Mouse (Mus musculus): ENCODE results near the gene Tbc1d14. TPM values are rescaled to one million over a fixed set of nuclear protein-coding genes. Genes with fewer than 3 reads are reported as not detected.

Gene Tbc1d14
- polyA plus RNA-seq, 1 experiment from 2014 or later = 30.3 TPM

- Histone ChIP-seq H3K4me1 (replicated peaks) (peaks cover 8% of the 10 kb centered on the region; the same call in 1 of the 2 replicates), H3K27me3 (replicated peaks) (no peaks in the 10 kb centered on the region), H3K9ac (peak within 1 kb of the TSS; percentile 77), H3K36me3 (peaks cover 11% of the 10 kb centered on the region), H3K27ac (peak within 1 kb of the TSS; percentile 71; the same call in 1 of the 2 replicates), H3K4me3 (replicated peaks) (peak within 1 kb of the TSS; percentile 82), H3K9me3 (no peaks in the 10 kb centered on the region), H3K4me2 (replicated peaks) (peak within 1 kb of the TSS; percentile 83)
- WGBS = under 1% methylated on average over 68 of the region's 68 CpGs
- peak; percentile 98 for ATAC-seq
Measured at GRCm38 (mm10) chr5:36464709-36465661, 128.1 kb downstream of the Tbc1d14 start, which contains the start of gene Grpel1. Gene Grpel1 (plus strand): TSS chr5:36464998.

GRCm38 (mm10) chr5:36463391-36463790, 129.7 kb downstream of the Tbc1d14 start:
- H3K4me3 ChIP-seq (replicated peaks) = no peak overlapping the region
- no peaks in the 10 kb centered on the region for H3K36me3 ChIP-seq
- no peak overlapping the region for H3K9ac ChIP-seq
- H3K4me2 ChIP-seq (replicated peaks) = no peak overlapping the region
- no peaks in the 10 kb centered on the region for H3K27me3 ChIP-seq (replicated peaks)
- no peaks in the 10 kb centered on the region for H3K9me3 ChIP-seq
- WGBS = 66% methylated on average over 5 of the region's 5 CpGs
- no peak overlapping the region for H3K27ac ChIP-seq
- ATAC-seq = no peak
- peaks cover 8% of the 10 kb centered on the region; the same call in 1 of the 2 replicates for H3K4me1 ChIP-seq (replicated peaks)

GRCm38 (mm10) chr5:36462810-36463209, 130.3 kb downstream of the Tbc1d14 start:
- ATAC-seq = no peak
- no peak overlapping the region for H3K27ac ChIP-seq
- no peak overlapping the region for H3K4me3 ChIP-seq (replicated peaks)
- no peak overlapping the region for H3K4me2 ChIP-seq (replicated peaks)
- no peaks in the 10 kb centered on the region for H3K27me3 ChIP-seq (replicated peaks)
- 12% methylated on average over 7 of the region's 7 CpGs for WGBS
- peaks cover 8% of the 10 kb centered on the region; the same call in 1 of the 2 replicates for H3K4me1 ChIP-seq (replicated peaks)
- H3K9ac ChIP-seq = no peak overlapping the region
- H3K36me3 ChIP-seq = no peaks in the 10 kb centered on the region
- H3K9me3 ChIP-seq = no peaks in the 10 kb centered on the region

GRCm38 (mm10) chr5:36461231-36461630, 131.8 kb downstream of the Tbc1d14 start:
- Histone ChIP-seq H3K27me3 (replicated peaks) (no peaks in the 10 kb centered on the region), H3K9ac (no peak overlapping the region), H3K9me3 (no peaks in the 10 kb centered on the region), H3K4me2 (replicated peaks) (no peak overlapping the region), H3K36me3 (no peaks in the 10 kb centered on the region), H3K27ac (no peak overlapping the region), H3K4me3 (replicated peaks) (no peak overlapping the region), H3K4me1 (replicated peaks) (peaks cover 6% of the 10 kb centered on the region; the same call in 1 of the 2 replicates)
- WGBS = 54% methylated on average over 2 of the region's 2 CpGs
- no peak for ATAC-seq

- Histone ChIP-seq H3K4me1 (replicated peaks) (0 out of 2 replicates have a peak, but pooled peaks cover 2% of the 10 kb centered on the region), H3K4me3 (replicated peaks) (no peak overlapping the region), H3K9me3 (no peaks in the 10 kb centered on the region), H3K9ac (no peak overlapping the region), H3K27me3 (replicated peaks) (no peaks in the 10 kb centered on the region), H3K4me2 (replicated peaks) (no peak overlapping the region), H3K27ac (no peak overlapping the region), H3K36me3 (no peaks in the 10 kb centered on the region)
- ATAC-seq = no peak
- WGBS = 96% methylated on average over 2 of the region's 2 CpGs
Measured at GRCm38 (mm10) chr5:36460712-36461111, 132.4 kb downstream of the Tbc1d14 start.

GRCm38 (mm10) chr5:36458926-36459325, 134.2 kb downstream of the Tbc1d14 start:
- Histone ChIP-seq H3K27ac (no peak overlapping the region), H3K4me3 (replicated peaks) (no peak overlapping the region), H3K27me3 (replicated peaks) (no peaks in the 10 kb centered on the region), H3K4me2 (replicated peaks) (no peak overlapping the region), H3K9ac (no peak overlapping the region), H3K4me1 (replicated peaks) (0 out of 2 replicates have a peak, but pooled peaks cover 2% of the 10 kb centered on the region), H3K9me3 (no peaks in the 10 kb centered on the region), H3K36me3 (no peaks in the 10 kb centered on the region)
- WGBS = 10% methylated on average over 4 of the region's 4 CpGs
- no peak for ATAC-seq

- H3K4me3 ChIP-seq (replicated peaks) = no peak overlapping the region
- H3K36me3 ChIP-seq = no peaks in the 10 kb centered on the region
- H3K27ac ChIP-seq = no peak overlapping the region
- no peaks in the 10 kb centered on the region for H3K27me3 ChIP-seq (replicated peaks)
- 76% methylated on average over 4 of the region's 4 CpGs for WGBS
- H3K9ac ChIP-seq = no peak overlapping the region
- ATAC-seq = no peak
- no peaks in the 10 kb centered on the region for H3K9me3 ChIP-seq
- 0 out of 2 replicates have a peak, but pooled peaks cover 2% of the 10 kb centered on the region for H3K4me1 ChIP-seq (replicated peaks)
- no peak overlapping the region for H3K4me2 ChIP-seq (replicated peaks)
Measured at GRCm38 (mm10) chr5:36457706-36458105, 135.4 kb downstream of the Tbc1d14 start.

GRCm38 (mm10) chr5:36452821-36453220, 140.3 kb downstream of the Tbc1d14 start:
- Histone ChIP-seq H3K9me3 (no peaks in the 10 kb centered on the region), H3K4me1 (replicated peaks) (0 out of 2 replicates have a peak, but pooled peaks cover 4% of the 10 kb centered on the region), H3K27ac (no peak overlapping the region), H3K4me3 (replicated peaks) (no peak overlapping the region), H3K27me3 (replicated peaks) (no peaks in the 10 kb centered on the region), H3K36me3 (no peaks in the 10 kb centered on the region), H3K9ac (no peak overlapping the region), H3K4me2 (replicated peaks) (no peak overlapping the region)
- ATAC-seq = no peak
- WGBS = 84% methylated on average over 6 of the region's 6 CpGs

- Histone ChIP-seq H3K4me2 (replicated peaks) (no peak overlapping the region), H3K9ac (no peak overlapping the region), H3K4me1 (replicated peaks) (0 out of 2 replicates have a peak, but pooled peaks cover 4% of the 10 kb centered on the region), H3K27ac (no peak overlapping the region), H3K4me3 (replicated peaks) (no peak overlapping the region), H3K36me3 (no peaks in the 10 kb centered on the region), H3K27me3 (replicated peaks) (no peaks in the 10 kb centered on the region), H3K9me3 (no peaks in the 10 kb centered on the region)
- ATAC-seq = no peak
- WGBS = 57% methylated on average over 10 of the region's 10 CpGs
Measured at GRCm38 (mm10) chr5:36451872-36452389, 141.1 kb downstream of the Tbc1d14 start.

- no peak overlapping the region for H3K27ac ChIP-seq
- H3K27me3 ChIP-seq (replicated peaks) = no peaks in the 10 kb centered on the region
- WGBS = 18% methylated on average over 10 of the region's 10 CpGs
- no peaks in the 10 kb centered on the region for H3K9me3 ChIP-seq
- no peak overlapping the region for H3K4me2 ChIP-seq (replicated peaks)
- peak; percentile 40 for ATAC-seq
- H3K36me3 ChIP-seq = no peaks in the 10 kb centered on the region
- no peak overlapping the region for H3K4me3 ChIP-seq (replicated peaks)
- no peak overlapping the region for H3K9ac ChIP-seq
- 0 out of 2 replicates have a peak, but pooled peaks cover 4% of the 10 kb centered on the region for H3K4me1 ChIP-seq (replicated peaks)
Measured at GRCm38 (mm10) chr5:36451119-36451518, 142.0 kb downstream of the Tbc1d14 start.

- 0 out of 2 replicates have a peak, but pooled peaks cover 4% of the 10 kb centered on the region for H3K4me1 ChIP-seq (replicated peaks)
- peaks cover 7% of the 10 kb centered on the region; the same call in 1 of the 2 replicates for H3K27me3 ChIP-seq (replicated peaks)
- ATAC-seq = peak; percentile 42; the same call in 1 of the 2 replicates
- no peak overlapping the region for H3K4me3 ChIP-seq (replicated peaks)
- no peaks in the 10 kb centered on the region for H3K36me3 ChIP-seq
- H3K4me2 ChIP-seq (replicated peaks) = no peak overlapping the region
- WGBS = 54% methylated on average over 6 of the region's 6 CpGs
- H3K9me3 ChIP-seq = no peaks in the 10 kb centered on the region
- H3K9ac ChIP-seq = no peak overlapping the region
- H3K27ac ChIP-seq = no peak overlapping the region
Measured at GRCm38 (mm10) chr5:36449710-36450358, 143.2 kb downstream of the Tbc1d14 start.

GRCm38 (mm10) chr5:36447872-36448271, 145.2 kb downstream of the Tbc1d14 start:
- peaks cover 11% of the 10 kb centered on the region; the same call in 1 of the 2 replicates for H3K27me3 ChIP-seq (replicated peaks)
- no peak overlapping the region for H3K9ac ChIP-seq
- no peak for ATAC-seq
- no peaks in the 10 kb centered on the region for H3K9me3 ChIP-seq
- no peak overlapping the region for H3K27ac ChIP-seq
- H3K4me1 ChIP-seq (replicated peaks) = 0 out of 2 replicates have a peak, but pooled peaks cover 4% of the 10 kb centered on the region
- no peak overlapping the region for H3K4me3 ChIP-seq (replicated peaks)
- no peak overlapping the region for H3K4me2 ChIP-seq (replicated peaks)
- no peaks in the 10 kb centered on the region for H3K36me3 ChIP-seq
- 87% methylated on average over 12 of the region's 12 CpGs for WGBS
